9 mouse cellular contexts compared by ENCODE assay signal in the genomic region with DNA sequence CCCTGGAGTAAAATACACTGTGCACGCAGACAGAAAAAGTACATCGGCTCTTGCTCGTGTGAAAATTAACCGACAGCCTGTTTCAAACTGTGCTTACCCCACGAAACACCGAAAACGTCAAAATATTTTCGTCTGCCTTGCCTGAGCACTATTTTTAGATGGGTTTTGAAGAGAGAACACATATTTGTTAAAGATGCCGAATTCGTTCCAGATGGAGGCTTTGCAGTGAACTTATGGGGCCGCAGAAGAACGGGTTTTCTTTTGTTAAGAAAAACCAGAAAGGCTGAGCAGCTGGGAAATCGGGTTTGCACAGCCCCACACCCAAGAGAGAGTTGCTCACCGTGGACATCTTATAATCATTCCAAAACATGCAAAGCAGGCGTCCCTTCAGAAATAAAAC.
DNase-seq lines count a peak whose midpoint lies in the region; ATAC-seq and TF ChIP-seq lines count a peak whose summit lies in the region.
"Had no signal": no experiment of that assay in that cellular context is flagged by ENCODE, and none has a peak within 500 bp of the region (broad histone marks: within the 10 kb centered on the region; RNA-seq: fewer than 3 reads in every experiment).

No protein-coding gene starts in this region.

- H3K36me3 ChIP-seq in lung, embryonic 14.5 days (ENCODE audit: insufficient read depth), result peaks cover 16% of the 10 kb centered on the region; the same call in 1 of the 2 replicates
- H3K36me3 ChIP-seq in hindbrain, embryonic 14.5 days (replicated peaks; ENCODE audit: control insufficient read depth, insufficient read depth), result no peaks in the 10 kb centered on the region

- peak overlapping the region; percentile 86 for H3K27ac ChIP-seq in lung, embryonic 14.5 days (ENCODE audit: low read depth)
- peak overlapping the region; percentile 93 for H3K27ac ChIP-seq in embryonic fibroblast, embryonic 13.5 days (ENCODE audit: insufficient read depth, low read length)
- H3K27ac ChIP-seq in hindbrain, embryonic 14.5 days, result peak overlapping the region; percentile 4; the same call in 1 of the 2 replicates
- H3K27ac ChIP-seq: liver, embryonic 14.5 days; neural tube, embryonic 12.5 days had no signal

- 0 out of 2 replicates have a peak, but pooled peaks cover 5% of the 10 kb centered on the region for H3K4me1 ChIP-seq in lung, embryonic 14.5 days (ENCODE audit: insufficient read depth)
- H3K4me1 ChIP-seq in embryonic fibroblast, embryonic 13.5 days (ENCODE audit: control insufficient read depth, insufficient read depth, low read length), result peaks cover 17% of the 10 kb centered on the region
- H3K4me1 ChIP-seq in hindbrain, embryonic 14.5 days (replicated peaks; ENCODE audit: control insufficient read depth, insufficient read depth, low read length), result no peaks in the 10 kb centered on the region

- ATAC-seq in lung, embryonic 14.5 days (ENCODE audit: insufficient read depth), result no peak
- no peak for ATAC-seq in hindbrain, embryonic 14.5 days (ENCODE audit: low FRiP score)
- no peak for ATAC-seq in cerebellum, adult (ENCODE audit: insufficient number of reproducible peaks, low FRiP score, low TSS enrichment)

- TF ChIP-seq CTCF in lung, embryonic 14.5 days (IDR thresholded peaks at IDR 0.05; ENCODE audit: low read depth), result no peak
- no peak for TF ChIP-seq CTCF in embryonic fibroblast, embryonic 13.5 days (IDR thresholded peaks at IDR 0.05; ENCODE audit: borderline replicate concordance, insufficient read depth, low read length)

- WGBS in lung, embryonic 14.5 days, result 31% methylated on average over 15 of the region's 15 CpGs
- WGBS in hindbrain, embryonic 14.5 days, result 77% methylated on average over 15 of the region's 15 CpGs

- peak; percentile 50 for DNase-seq in lung, embryonic 14.5 days
- no peak for DNase-seq in lung, adult 18-20 months
- no peak for DNase-seq in hindbrain, embryonic 14.5 days (ENCODE audit: low spot score)
- peak; percentile 32 to 63 for DNase-seq in right cerebral cortex, postnatal 10 days (ENCODE audit: low spot score in 2 of 2)
- DNase-seq in adrenal gland, postnatal 4 days (ENCODE audit: low spot score in 2 of 2), result no peak

- H3K27me3 ChIP-seq in lung, embryonic 14.5 days (ENCODE audit: insufficient read depth, low read length), result no peaks in the 10 kb centered on the region
- H3K27me3 ChIP-seq in hindbrain, embryonic 14.5 days (ENCODE audit: control insufficient read depth, insufficient read depth, low read length), result no peaks in the 10 kb centered on the region
- H3K27me3 ChIP-seq: neural tube, embryonic 12.5 days had no signal

- H3K4me3 ChIP-seq in lung, embryonic 14.5 days (ENCODE audit: low read depth, low read length), result no peak overlapping the region
- H3K4me3 ChIP-seq in embryonic fibroblast, embryonic 13.5 days (ENCODE audit: insufficient read depth, low read length), result no peak overlapping the region
- no peak overlapping the region for H3K4me3 ChIP-seq in hindbrain, embryonic 14.5 days (replicated peaks; ENCODE audit: low read length)
- H3K4me3 ChIP-seq: neural tube, embryonic 12.5 days had no signal

- H3K4me2 ChIP-seq in lung, embryonic 14.5 days, result peak overlapping the region; percentile 31
- H3K4me2 ChIP-seq in hindbrain, embryonic 14.5 days (replicated peaks), result no peak overlapping the region
- H3K4me2 ChIP-seq: neural tube, embryonic 12.5 days had no signal

- H3K9ac ChIP-seq in lung, embryonic 14.5 days, result no peak overlapping the region; the same call in 1 of the 2 replicates
- no peak overlapping the region for H3K9ac ChIP-seq in hindbrain, embryonic 14.5 days
- H3K9ac ChIP-seq: liver, embryonic 14.5 days; neural tube, embryonic 12.5 days had no signal

- no peak for TF ChIP-seq POLR2A in embryonic fibroblast, embryonic 13.5 days (IDR thresholded peaks at IDR 0.05; ENCODE audit: low read depth, low read length)

- H3K9me3 ChIP-seq in lung, embryonic 14.5 days (ENCODE audit: low read depth, low read length), result no peaks in the 10 kb centered on the region
- H3K9me3 ChIP-seq in hindbrain, embryonic 14.5 days (ENCODE audit: control insufficient read depth, low read length), result no peaks in the 10 kb centered on the region
- H3K9me3 ChIP-seq: neural tube, embryonic 12.5 days had no signal

Comparison
In these comparisons a context has a peak if more than half of its experiments do, and no peak if none do; other contexts are left out.
1. DNase-seq: peak in lung, embryonic 14.5 days (single experiment) and right cerebral cortex, postnatal 10 days (2 of 2); none in lung, adult 18-20 months (0 of 2), hindbrain, embryonic 14.5 days (single experiment) and adrenal gland, postnatal 4 days (0 of 2).
2. H3K27ac ChIP-seq: peak in every context shown above with its lines; median percentile 93 in embryonic fibroblast, embryonic 13.5 days; 86 in lung, embryonic 14.5 days; 4 in hindbrain, embryonic 14.5 days.